Mouse (Mus musculus) T-helper 2 cell (primary cell): ENCODE measurements around the gene Cabp4.

Experiments used
- in situ Hi-C: fragments of 300-600 bp; cut with MboI, MseI; formaldehyde crosslinking; loops from one replicate; pipeline ENCODE4 v1.15.1; 2025; ENCODE audit warnings: high pct_unique_total_duplicates

The Cabp4 gene

GRCm38 (mm10) chr19:4147782-4148490 is 4.1 kb upstream of the Cabp4 start:
- in situ Hi-C loops = no loop called here

DNA sequence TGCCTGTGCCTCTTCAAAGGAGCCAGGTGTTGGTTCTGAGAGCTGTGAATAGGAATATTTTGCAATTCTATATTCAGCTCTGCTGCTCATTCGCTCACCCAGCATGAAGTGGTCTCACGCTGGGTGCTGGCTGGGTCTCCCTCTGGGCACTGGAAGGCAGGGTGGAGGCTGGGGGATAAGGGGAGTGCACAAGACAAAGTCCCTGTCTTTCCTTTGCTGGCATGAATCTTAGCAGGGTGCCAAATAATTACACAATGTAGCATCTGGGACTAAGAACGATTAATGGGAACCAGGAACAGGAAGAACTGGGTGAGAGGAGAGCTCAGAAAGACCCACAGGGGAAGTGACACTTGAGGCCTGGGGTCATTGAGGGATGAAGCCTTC is 3.2 kb upstream of the Cabp4 start:
- in situ Hi-C loops = no loop called here

GRCm38 (mm10) chr19:4146366-4147021 is 2.7 kb upstream of the Cabp4 start:
- in situ Hi-C loops = no loop called here

DNA sequence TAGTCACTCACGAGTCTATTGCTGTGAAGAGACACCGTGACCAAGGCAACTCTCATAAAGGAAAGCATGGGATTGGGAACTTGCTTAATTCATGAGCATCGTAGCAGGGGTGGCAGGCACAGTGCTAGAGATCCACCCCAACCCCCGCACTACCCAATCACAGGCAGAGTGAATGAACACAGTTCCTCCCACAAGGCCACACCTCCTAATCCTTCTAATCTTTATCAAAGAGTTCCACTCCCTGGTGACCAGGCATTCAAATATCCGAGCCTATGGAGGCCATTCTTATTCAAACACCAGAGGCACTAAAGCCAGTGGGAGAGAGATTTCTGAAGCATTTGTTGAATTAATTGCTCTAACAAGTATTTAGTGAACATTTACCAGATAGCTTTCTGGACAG is 2.1 kb upstream of the Cabp4 start:
- in situ Hi-C loops = no loop called here

- in situ Hi-C loops = loop anchor here (5.0 kb wide), 1 partner anchor 48 kb away; the partner anchor contains the start of genes Cdk2ap2 and Pitpnm1
Observed at GRCm38 (mm10) chr19:4144550-4145498, 991 bp upstream of the Cabp4 start.

DNA sequence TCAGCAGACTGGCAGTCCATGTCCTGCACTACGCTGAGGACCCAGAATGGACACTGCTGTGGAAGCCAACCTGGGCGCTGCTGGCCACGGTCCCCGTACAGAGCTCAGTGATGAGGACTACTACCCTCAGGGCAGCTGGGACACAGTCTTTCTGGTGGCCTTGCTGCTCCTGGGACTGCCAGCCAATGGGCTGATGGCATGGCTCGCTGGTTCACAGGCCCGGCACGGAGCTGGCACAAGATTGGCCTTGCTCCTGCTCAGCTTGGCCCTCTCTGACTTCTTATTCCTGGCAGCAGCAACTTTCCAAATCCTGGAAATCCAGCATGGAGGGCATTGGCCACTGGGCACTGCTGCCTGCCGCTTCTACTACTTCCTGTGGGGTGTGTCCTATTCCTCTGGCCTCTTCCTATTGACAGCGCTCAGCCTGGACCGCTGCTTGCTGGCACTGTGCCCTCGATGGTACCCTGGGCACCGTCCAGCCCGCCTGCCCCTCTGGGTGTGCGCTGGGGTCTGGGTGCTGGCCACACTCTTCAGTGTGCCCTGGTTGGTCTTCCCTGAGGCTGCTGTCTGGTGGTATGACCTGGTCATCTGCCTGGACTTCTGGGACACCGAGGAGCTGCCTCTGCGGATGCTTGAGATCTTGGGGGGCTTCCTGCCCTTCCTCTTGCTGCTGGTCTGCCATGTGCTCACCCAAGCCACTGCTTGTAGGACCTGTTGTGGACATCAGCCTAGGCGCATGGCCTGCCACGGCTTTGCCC is 1.2 kb downstream of the Cabp4 start:
- in situ Hi-C loops = loop anchor here (5.0 kb wide), 1 partner anchor 45 kb away; the partner anchor contains the start of genes Cdk2ap2 and Pitpnm1

GRCm38 (mm10) chr19:4140147-4140546 is 3.7 kb downstream of the Cabp4 start:
- in situ Hi-C loops = loop anchor here (5.0 kb wide), 1 partner anchor 43 kb away; the partner anchor contains the start of genes Cdk2ap2 and Pitpnm1

- in situ Hi-C loops = loop anchor here (5.0 kb wide), 1 partner anchor 82 kb away; the partner anchor contains the start of gene Gstp3
Observed at GRCm38 (mm10) chr19:4139446-4139845, 4.4 kb downstream of the Cabp4 start, which contains the start of gene Gpr152. Gene Gpr152, plus strand, starts transcription at chr19:4139787.

GRCm38 (mm10) chr19:4137913-4138312 is 5.9 kb downstream of the Cabp4 start:
- in situ Hi-C loops = loop anchor here (5.0 kb wide), 1 partner anchor 81 kb away; the partner anchor contains the start of gene Gstp3

DNA sequence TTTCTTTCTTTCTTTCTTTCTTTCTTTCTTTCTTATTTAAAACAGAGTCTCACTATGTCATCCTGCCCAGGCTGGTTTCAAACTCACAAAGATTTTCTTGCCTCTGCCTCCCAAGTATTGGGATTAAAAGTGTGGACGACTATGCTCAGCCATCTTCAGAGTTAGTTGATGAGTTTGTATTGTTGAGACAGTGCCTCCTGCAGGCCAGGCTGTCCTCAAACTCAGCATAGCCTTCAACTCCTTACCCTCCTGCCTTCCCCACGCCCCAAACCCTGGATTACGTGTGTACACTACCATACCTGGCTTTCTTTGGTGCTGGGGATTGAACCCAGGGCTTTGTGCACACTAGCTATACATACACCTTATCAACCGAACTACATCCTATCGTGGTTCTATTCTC is 7.4 kb downstream of the Cabp4 start:
- in situ Hi-C loops = loop anchor here (5.0 kb wide), 1 partner anchor 79 kb away; the partner anchor contains the start of gene Gstp3

- in situ Hi-C loops = loop anchor here (5.0 kb wide), 1 partner anchor 79 kb away; the partner anchor contains the start of gene Gstp3
Observed at GRCm38 (mm10) chr19:4135963-4136345, 7.9 kb downstream of the Cabp4 start.

- in situ Hi-C loops = loop anchor here (5.0 kb wide), 1 partner anchor 78 kb away; the partner anchor contains the start of gene Gstp3
Observed at GRCm38 (mm10) chr19:4135229-4135962, 8.4 kb downstream of the Cabp4 start.

DNA sequence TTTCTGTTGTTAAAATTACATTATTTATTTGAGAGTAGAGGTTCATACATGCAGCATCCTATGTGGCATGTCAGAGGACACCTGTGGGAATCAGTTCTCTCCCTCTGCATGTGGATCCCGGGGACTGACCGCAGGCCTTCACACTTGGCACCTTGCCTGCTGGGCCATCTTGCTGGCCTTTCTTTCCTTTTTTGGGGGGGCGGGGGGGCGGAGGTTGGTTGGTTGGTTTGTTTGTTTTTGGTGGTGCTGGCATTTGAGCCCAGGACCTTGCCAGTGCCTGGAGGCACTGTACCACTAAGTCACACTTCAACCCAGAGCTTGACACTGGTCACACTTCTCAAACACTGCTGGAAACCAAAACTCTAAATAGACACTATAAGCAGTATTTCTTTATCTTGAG is 9.5 kb downstream of the Cabp4 start:
- in situ Hi-C loops = no loop called here

- in situ Hi-C loops = no loop called here
Observed at GRCm38 (mm10) chr19:4131768-4132167, 12.1 kb downstream of the Cabp4 start.

GRCm38 (mm10) chr19:4131075-4131474 is 12.8 kb downstream of the Cabp4 start:
- in situ Hi-C loops = no loop called here

- in situ Hi-C loops = no loop called here
Observed at GRCm38 (mm10) chr19:4130106-4130505, 13.7 kb downstream of the Cabp4 start.

DNA sequence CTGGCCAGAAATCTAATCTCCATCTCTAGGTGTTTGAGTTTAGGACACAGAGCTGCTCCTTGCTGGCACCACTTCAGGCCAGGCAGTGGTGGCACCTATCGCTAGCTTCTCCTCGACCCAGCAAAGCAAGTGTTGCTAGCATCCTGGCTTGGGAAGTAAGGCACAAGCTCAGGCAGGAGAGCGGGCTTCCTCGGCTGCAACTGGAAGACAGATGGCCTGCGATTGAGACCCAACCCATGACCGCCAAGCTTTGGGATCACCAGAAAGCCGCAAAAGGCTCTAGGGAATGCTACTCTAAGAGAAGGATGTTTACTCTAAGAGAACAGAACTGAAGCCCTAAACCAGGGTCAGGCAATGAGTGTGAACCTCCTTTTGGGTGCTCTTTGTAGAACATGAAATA is 14.4 kb downstream of the Cabp4 start:
- in situ Hi-C loops = no loop called here

DNA sequence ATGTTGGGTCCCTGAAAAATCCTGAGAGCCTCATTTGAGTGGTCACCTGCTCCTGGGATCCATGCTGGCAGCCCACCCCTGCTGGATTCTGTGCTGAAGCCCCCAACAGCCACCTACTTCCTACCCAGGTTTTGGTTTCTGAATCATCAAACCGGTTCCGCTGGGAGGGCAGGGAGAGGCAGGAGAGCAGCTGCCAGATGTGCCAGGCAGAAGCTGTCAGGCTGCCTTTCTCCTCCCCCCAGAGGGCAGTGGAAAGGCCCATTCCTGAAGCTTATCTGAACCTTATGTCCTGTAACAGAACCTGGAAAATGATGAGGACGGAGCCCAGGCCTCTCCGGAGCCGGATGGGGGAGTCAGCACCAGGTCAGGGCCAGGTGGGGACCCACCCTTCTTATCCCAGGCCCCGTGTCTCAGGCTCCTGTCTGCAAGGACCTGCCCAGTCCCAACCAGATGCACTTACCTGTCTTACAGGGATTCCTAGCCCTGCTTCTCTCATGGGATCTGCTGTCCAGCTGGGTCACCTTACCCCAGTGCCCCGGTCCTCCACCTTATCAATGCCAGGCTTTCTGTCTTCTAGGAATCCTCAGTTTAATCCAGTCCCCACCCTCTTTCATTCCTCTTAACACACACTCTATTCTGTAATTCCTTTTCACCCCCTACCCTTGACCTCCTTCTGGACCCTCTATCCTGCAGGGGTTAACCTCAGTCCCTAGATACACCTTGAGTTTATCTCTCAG is 16.9 kb downstream of the Cabp4 start:
- in situ Hi-C loops = no loop called here
